Comparison of ENCODE assay signal across 23 mouse cellular contexts in the genomic region with DNA sequence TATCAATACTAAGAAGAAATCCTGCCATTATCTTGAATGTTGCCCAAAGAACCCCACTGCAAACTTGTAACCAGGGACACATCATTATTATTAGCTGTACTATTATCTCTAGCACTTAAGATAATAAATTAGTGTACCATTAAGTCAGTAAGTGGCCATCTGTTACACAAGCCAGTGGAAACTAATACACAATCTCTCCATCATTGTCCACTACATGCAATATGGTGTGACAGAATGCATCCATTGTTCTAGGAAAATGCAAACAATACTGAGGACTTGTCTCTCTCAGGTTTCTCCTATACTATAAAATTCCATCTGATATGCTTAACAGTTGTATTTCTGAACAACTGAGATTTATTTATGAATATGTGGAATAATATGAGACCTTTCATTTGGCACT.
"Had no signal": no experiment of that assay in that cellular context is flagged by ENCODE, and none has a peak within 500 bp of the region (broad histone marks: within the 10 kb centered on the region; RNA-seq: fewer than 3 reads in every experiment).

No protein-coding gene starts in this region.

- H3K4me1 ChIP-seq: heart, embryonic 10.5 days; heart, embryonic 12.5 days; hindbrain, embryonic 10.5 days; intestine, embryonic 15.5 days; limb, embryonic 15.5 days had no signal

- H3K4me3 ChIP-seq: gastrocnemius, adult 2 months; heart, embryonic 10.5 days; heart, embryonic 12.5 days; hindbrain, embryonic 10.5 days; intestine, embryonic 15.5 days; layer of hippocampus, adult 2 months; limb, embryonic 13.5 days; limb, embryonic 15.5 days had no signal

- H3K27ac ChIP-seq: gastrocnemius, adult 2 months; heart, embryonic 10.5 days; hindbrain, embryonic 10.5 days; intestine, embryonic 15.5 days; layer of hippocampus, adult 2 months; limb, embryonic 13.5 days; limb, embryonic 15.5 days had no signal

- H3K9me3 ChIP-seq: heart, embryonic 10.5 days; heart, embryonic 12.5 days; hindbrain, embryonic 10.5 days; intestine, embryonic 15.5 days; limb, embryonic 13.5 days; limb, embryonic 15.5 days had no signal

- H3K9ac ChIP-seq: heart, embryonic 12.5 days; intestine, embryonic 15.5 days; limb, embryonic 13.5 days; limb, embryonic 15.5 days had no signal

- ATAC-seq: forebrain, embryonic 16.5 days; inflammation-experienced regulatory T-cells, adult 6 months; intestine, embryonic 15.5 days; intestine, postnatal 0 days had no signal

- H3K27me3 ChIP-seq: heart, embryonic 12.5 days; intestine, embryonic 15.5 days; limb, embryonic 13.5 days; limb, embryonic 15.5 days had no signal

- H3K36me3 ChIP-seq: heart, embryonic 10.5 days; heart, embryonic 12.5 days; hindbrain, embryonic 10.5 days; intestine, embryonic 15.5 days; limb, embryonic 13.5 days; limb, embryonic 15.5 days had no signal

- H3K4me2 ChIP-seq: heart, embryonic 12.5 days; intestine, embryonic 15.5 days; limb, embryonic 13.5 days; limb, embryonic 15.5 days had no signal

- DNase-seq: gastrocnemius, adult 2 months; gastrocnemius, postnatal 10 days; gastrocnemius, postnatal 25 days; heart, adult 18-20 months; heart, postnatal 10 days; heart, postnatal 4 days; kidney, adult 18-20 months; kidney, adult 8-10 months; kidney, postnatal 10 days; kidney, postnatal 25 days; kidney, postnatal 4 days; layer of hippocampus, adult 9-11 months; layer of hippocampus, postnatal 36 days had no signal
